Mouse (Mus musculus): ENCODE measurements around the gene Srp68. TPM values are rescaled to one million over a fixed set of nuclear protein-coding genes. Genes with fewer than 3 reads are reported as not detected.

Gene Srp68
- polyA plus RNA-seq, 1 experiment from 2014 or later = 101 TPM

Other genes with a start within 250 kb of the Srp68 start
- gene H3f3b, start 246.3 kb downstream of the Srp68 start, polyA plus RNA-seq (2015; fragmentation: Nextera tagmentation; extraction: Ambion mirVana) = 1,738 and 1,786 TPM in 2 replicates
- 36.8 and 42.2 TPM in 2 replicates for gene Unk, start 243.9 kb downstream of the Srp68 start, polyA plus RNA-seq (2015; fragmentation: Nextera tagmentation; extraction: Ambion mirVana)
- gene Unc13d, start 196.3 kb downstream of the Srp68 start, polyA plus RNA-seq (2015; fragmentation: Nextera tagmentation; extraction: Ambion mirVana) = 4.3 and 4.8 TPM in 2 replicates
- gene Wbp2, start 187.2 kb downstream of the Srp68 start, polyA plus RNA-seq (2015; fragmentation: Nextera tagmentation; extraction: Ambion mirVana) = 68.6 and 90.8 TPM in 2 replicates
- gene Trim47, start 147.0 kb downstream of the Srp68 start, polyA plus RNA-seq (2015; fragmentation: Nextera tagmentation; extraction: Ambion mirVana) = 25.1 and 27.6 TPM in 2 replicates
- 5.2 and 6.1 TPM in 2 replicates for gene Trim65, start 143.1 kb downstream of the Srp68 start, polyA plus RNA-seq (2015; fragmentation: Nextera tagmentation; extraction: Ambion mirVana)
- 86.9 and 93.7 TPM in 2 replicates for gene Mrpl38, start 135.3 kb downstream of the Srp68 start, polyA plus RNA-seq (2015; fragmentation: Nextera tagmentation; extraction: Ambion mirVana)
- gene Fbf1, start 106.1 kb downstream of the Srp68 start, polyA plus RNA-seq (2015; fragmentation: Nextera tagmentation; extraction: Ambion mirVana) = 36.9 and 44.9 TPM in 2 replicates
- 81.0 and 86.7 TPM in 2 replicates for gene Ten1, start 75.4 kb downstream of the Srp68 start, polyA plus RNA-seq (2015; fragmentation: Nextera tagmentation; extraction: Ambion mirVana)
- 29.1 and 31.1 TPM in 2 replicates for gene Acox1, start 75.2 kb downstream of the Srp68 start, polyA plus RNA-seq (2015; fragmentation: Nextera tagmentation; extraction: Ambion mirVana)
- gene Evpl, start 36.1 kb downstream of the Srp68 start, polyA plus RNA-seq (2015; fragmentation: Nextera tagmentation; extraction: Ambion mirVana) = 28.1 and 28.5 TPM in 2 replicates
- gene Galr2, start 6.7 kb upstream of the Srp68 start, polyA plus RNA-seq (2015; fragmentation: Nextera tagmentation; extraction: Ambion mirVana) = 0.27 and 0.47 TPM in 2 replicates
- 67.5 and 68.8 TPM in 2 replicates for gene Exoc7, start 33.0 kb upstream of the Srp68 start, polyA plus RNA-seq (2015; fragmentation: Nextera tagmentation; extraction: Ambion mirVana)
- gene Foxj1, start 61.2 kb upstream of the Srp68 start, polyA plus RNA-seq (2015; fragmentation: Nextera tagmentation; extraction: Ambion mirVana) = 30.6 and 69.8 TPM in 2 replicates
- 15.7 and 17.0 TPM in 2 replicates for gene Rnf157, start 138.8 kb upstream of the Srp68 start, polyA plus RNA-seq (2015; fragmentation: Nextera tagmentation; extraction: Ambion mirVana)
- 33.3 and 39.6 TPM in 2 replicates for gene Ubald2, start 159.9 kb upstream of the Srp68 start, polyA plus RNA-seq (2015; fragmentation: Nextera tagmentation; extraction: Ambion mirVana)
- 0.09 and 0.16 TPM in 2 replicates for gene Qrich2, start 192.0 kb upstream of the Srp68 start, polyA plus RNA-seq (2015; fragmentation: Nextera tagmentation; extraction: Ambion mirVana)
- gene Prpsap1, start 220.0 kb upstream of the Srp68 start, polyA plus RNA-seq (2015; fragmentation: Nextera tagmentation; extraction: Ambion mirVana) = 154 and 161 TPM in 2 replicates